Mouse (Mus musculus): ENCODE data around the gene Stk11ip. TPM values are rescaled to one million over a fixed set of nuclear protein-coding genes. Genes with fewer than 3 reads are reported as not detected.

Gene Stk11ip
- total RNA-seq, 2 experiments from 2014 or later: 8.9 to 9.2 TPM

DNA sequence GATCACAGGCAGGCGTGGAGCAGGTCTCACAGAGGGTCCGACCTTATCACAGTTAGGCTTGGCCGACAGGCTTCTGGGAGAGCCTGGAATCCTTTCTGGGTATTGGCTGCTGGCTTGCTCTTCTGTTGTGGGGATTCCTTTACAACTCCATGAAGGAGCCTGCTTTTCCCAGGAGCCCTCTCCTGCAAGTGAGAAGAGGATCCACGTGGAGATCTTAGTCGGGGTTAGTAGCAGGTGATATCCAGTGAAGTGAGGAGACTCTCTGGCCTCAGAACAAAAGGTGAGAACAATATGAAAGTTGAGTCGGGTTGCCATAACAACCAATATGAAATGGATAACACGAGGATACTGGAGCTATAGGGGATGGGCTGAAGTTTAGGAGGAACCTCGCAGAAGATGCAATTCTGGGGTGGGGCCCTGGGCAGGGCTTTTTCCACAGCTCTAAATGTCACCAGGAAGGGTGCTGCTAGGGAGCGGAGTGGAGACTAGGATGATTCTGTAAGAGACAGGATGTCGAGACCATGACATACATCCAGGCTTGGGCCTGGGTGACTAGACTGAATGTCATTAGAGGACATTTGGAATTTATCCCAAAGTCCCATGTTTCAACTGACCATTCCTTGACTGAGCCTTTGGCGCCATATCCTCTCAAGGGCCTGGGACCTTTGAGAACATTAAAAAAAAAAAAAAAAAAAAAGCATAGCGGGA lies 39.0 kb downstream of the Stk11ip start:
- no peak for DNase-seq (ENCODE audit: low spot score)
- intact Hi-C loops (cut with DNase I): loop anchor here (5.0 kb wide), 1 partner anchor 37 kb away; no protein-coding TSS in a partner anchor

DNA sequence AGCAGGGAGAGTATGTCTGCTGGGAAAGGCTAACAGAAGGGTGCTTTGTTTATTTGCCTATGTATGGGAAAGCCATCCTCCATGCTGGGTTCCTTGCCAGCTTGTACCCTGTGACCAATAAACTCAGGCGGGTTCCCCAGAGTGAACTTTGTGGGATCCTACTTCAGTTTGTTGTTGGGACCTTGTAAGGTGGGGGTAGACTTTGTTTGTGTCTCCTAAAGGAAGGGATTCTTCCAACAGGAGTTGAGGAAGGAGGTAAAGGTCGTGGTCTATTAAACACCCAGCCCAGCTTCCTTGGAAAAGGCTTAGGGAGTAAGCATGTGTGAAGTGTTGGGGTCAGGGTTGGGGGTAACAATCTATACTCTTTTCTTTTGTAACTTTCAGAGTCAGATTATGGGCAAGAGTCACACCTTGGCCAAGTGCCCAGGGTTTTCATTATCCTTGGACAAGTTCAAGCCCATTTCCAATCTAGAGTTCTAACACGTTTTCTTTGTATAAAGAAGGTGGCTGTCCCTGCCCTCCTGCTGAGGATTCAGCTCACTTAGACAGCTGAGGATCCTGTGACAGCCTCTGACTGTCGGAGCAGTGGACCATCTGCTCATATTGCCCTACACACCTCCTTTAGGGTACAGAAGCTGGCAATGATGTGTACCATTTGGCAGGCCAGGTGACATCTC lies 40.0 kb downstream of the Stk11ip start:
- no peak for DNase-seq (ENCODE audit: low spot score)
- intact Hi-C loops (cut with DNase I): loop anchor here (5.0 kb wide), 1 partner anchor 36 kb away; no protein-coding TSS in a partner anchor

DNA sequence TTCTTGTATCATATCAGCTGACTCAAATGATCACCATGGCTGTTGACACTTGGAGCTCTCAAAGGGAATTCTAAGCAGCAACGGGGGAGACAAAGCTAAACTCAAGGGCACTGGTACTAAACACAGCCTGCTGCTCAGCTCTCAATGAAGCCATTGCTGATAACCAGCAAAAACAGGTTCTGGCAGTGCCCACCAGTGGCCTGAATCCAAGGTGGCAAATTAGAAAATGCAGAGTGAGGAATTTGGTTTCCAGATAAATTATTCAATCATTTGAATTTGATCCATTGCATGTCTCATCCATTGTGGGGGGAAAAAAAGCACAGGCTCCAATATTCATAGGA lies 40.5 kb downstream of the Stk11ip start:
- intact Hi-C loops (cut with DNase I): loop anchor here (5.0 kb wide), 1 partner anchor 35 kb away; no protein-coding TSS in a partner anchor
- no peak for DNase-seq (ENCODE audit: low spot score)

DNA sequence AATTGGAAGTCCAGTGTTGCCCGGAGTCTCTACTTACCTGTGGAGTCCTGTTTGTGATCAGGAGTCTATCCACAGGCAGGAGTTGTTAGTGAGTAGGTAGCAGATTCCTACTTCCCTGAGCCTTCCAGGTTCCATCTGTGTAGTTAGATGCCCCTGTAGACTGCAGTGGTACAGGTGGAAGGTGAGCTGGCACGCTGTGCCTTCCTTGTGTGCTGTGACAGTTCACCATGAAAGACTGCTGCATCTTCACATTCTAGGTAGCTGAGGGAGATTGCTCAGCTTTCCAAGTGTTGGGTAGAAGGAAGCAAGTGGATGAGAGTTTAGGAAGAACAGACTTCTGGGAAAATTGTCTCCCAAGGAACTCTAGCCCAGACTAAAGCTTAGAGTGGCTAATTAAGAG lies 42.8 kb downstream of the Stk11ip start:
- intact Hi-C loops (cut with DNase I): loop anchor here (5.0 kb wide), 1 partner anchor 33 kb away; no protein-coding TSS in a partner anchor

DNA sequence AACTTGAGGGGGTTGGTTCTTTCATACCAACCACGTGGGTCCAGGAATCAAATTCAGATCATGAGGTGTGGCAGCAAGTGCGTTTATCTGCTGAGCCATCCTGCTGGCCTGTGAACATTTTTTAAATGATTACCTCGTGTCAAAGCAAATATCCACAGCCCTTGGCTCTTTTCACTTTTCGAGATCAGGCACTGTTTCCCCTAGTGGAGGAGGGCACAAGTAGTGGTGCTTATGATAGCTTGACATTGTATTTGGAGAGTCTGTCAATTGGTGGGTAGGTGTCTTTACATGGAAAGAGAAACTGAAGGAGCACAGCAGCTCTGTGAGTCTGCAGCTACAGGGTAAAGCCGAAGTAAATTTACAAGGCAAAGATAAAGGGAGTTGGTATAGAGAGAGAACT lies 43.6 kb downstream of the Stk11ip start:
- intact Hi-C loops (cut with DNase I): loop anchor here (5.0 kb wide), 1 partner anchor 32 kb away; no protein-coding TSS in a partner anchor
- no peak for DNase-seq (ENCODE audit: low spot score)

More for the DNA sequence above, 42.8 kb downstream of the Stk11ip start:
- no peak for DNase-seq (ENCODE audit: low spot score)

DNA sequence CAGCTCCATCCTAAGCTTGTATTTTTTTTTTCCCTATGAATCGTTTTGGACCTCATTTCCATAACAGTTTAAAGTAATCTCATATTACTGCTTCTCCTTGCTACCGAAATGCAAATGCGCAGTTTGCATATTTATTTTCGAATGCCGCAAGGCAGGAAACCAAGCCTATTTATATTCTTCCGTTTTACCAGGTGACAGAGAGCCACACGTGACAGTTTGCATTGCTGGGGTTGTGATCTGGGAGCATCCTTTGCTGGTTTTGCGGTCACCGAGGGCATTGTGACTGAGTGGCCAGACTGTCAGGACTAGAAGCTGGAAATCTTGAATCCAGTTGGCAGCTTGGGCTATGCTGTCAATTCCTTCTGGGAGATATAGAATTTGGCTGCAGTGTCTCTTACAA lies 44.3 kb downstream of the Stk11ip start:
- intact Hi-C loops (cut with DNase I): no loop called here

DNA sequence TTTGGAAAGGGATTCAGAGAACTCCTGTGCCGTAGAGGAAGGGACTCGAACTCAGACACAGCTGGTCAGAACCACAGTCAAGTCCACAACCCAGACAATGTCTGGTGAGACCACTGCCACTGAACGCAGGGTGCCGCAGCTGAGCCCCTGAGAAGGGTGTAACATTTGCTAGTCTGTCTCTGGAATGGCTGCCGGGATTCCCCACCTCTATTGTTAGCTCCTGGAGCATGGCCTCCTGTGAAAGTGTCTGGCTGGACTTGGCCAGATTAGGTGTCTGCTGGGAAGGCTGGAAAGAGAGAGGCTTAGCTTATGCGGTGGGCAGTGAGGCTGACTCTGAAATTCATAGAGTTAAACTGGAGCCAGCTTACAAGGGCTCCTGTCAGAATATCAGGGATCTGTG lies 49.1 kb downstream of the Stk11ip start:
- no peak for DNase-seq (ENCODE audit: low spot score)
- intact Hi-C loops (cut with DNase I): no loop called here

More for the DNA sequence above, 44.3 kb downstream of the Stk11ip start:
- no peak for DNase-seq (ENCODE audit: low spot score)

DNA sequence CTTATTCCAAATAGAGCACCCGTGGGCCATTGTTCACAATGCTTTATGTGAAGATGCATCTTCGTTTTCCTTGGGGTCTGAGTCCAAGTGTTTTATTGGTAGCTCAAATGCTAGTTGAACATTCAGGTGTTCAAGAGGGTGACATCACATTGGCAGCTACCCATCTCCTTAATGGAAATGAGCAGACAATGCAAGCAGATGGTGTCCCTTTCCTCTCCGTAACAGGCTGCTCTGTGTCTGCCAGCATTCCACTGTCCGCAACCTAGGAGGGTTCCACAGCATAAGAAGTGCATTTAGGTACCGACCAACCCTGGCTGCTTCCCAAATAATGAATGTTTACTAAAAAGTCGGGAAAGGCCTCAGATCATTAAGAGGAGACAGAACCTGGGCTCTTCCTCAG lies 51.4 kb downstream of the Stk11ip start:
- intact Hi-C loops (cut with DNase I): no loop called here
- no peak for DNase-seq (ENCODE audit: low spot score)

DNA sequence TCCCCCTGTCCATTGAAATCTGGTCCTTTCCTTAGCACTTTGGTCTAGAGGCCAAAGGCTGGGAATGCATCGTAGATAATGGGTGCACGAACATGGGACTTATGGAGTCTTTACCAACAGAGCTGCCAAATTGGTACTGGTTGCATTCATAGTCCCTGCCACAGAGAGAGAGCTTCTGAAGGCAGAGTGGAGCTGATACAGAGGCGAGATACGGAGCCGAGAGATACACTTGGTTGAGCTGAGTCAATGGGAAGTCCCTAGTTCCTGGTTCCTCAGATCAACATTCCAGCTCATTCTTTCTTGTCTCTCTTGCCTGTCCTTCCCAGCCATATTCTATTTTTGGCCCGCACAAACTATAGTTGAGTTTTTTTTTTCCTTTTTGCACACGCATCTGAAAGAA lies 52.4 kb downstream of the Stk11ip start:
- DNase-seq (ENCODE audit: low spot score): no peak
- intact Hi-C loops (cut with DNase I): no loop called here

DNA sequence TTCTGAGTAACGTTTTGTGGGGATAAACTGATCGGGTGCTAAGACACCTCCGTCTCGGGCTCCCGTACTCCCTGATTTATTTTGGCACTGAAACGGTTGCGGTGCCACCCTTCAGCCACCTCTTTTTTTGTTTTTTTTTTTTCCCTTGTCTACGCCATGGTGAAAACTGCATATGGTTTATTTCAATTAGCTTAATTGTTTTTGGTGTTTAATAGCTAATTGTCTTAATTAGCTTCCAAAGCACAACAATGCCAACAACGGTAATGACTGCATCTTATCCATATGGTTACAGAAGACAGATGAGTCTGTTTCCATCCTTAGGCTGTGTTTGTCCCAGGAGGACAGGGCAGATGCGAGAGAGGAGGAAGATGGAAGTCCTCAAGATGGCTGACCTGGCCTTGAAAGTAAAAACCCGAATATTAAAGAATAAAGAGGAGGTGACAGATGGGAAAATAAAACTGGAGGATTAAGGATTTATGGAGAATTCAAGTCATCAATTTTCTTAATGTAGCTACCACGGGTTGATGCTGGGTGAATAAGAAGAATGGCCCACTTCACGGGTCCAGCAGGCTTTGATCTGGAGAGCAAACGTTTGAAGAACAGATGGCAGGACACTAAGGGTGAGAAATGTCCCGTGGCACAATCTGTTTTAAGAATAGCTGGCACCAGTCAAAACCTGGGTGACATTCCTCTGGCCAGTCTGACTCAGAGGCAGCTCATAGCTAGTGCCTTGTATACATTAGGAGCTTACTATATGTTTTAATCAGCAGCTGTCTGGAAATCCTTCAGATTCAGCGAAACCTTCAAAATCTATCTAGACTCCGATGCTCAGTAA lies 53.4 kb downstream of the Stk11ip start:
- intact Hi-C loops (cut with DNase I): no loop called here
- no peak for DNase-seq (ENCODE audit: low spot score)

DNA sequence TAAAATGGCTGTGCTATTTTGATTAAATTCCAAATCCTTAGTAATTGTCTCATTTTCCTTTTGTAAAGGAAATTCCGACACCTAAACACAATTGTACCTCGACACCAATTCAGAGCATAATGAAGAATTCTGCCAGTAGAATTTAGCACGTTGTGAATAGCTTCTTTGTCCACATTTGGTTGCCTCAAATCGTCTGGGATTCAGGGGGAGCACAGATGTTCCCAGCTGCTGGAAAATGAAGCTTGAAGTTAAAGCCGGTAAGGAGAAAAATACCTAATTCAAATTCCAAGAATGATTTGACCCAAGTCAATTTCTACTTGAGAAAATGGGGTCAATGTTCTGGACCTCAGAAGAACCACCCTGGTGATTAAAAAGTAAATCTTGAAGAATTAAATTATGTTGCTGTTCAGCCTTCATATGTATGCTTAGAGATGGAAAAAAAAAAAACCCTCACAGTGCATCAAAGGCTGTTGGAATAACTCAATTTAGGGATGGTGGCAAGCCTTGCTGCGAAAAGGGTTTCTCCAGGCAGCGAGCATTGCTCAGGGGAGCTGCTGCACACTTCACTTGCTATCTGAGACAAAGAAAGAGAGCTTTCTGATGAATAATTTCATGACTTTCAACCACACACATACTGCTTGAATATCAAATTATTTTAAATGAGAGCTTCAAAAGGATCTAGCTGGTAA lies 60.8 kb downstream of the Stk11ip start:
- DNase-seq (ENCODE audit: low spot score): no peak

DNA sequence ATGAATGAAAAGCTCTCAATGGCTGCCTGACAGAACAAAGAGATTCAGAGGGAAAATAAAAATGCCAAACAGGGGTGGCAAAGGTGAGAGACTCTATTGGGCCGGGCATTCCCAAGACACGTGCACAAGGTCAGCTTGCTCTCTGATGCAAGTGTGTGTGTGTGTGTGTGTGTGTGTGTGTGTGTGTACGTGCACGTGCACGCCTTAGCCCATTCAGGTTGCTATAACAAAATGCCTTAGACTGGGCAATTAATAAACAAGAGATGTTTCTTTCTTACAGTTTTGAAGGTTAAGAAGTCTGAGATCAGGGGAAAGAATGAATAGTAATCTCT lies 61.3 kb downstream of the Stk11ip start:
- intact Hi-C loops (cut with DNase I): no loop called here
- no peak for DNase-seq (ENCODE audit: low spot score)

More for the DNA sequence above, 60.8 kb downstream of the Stk11ip start:
- intact Hi-C loops (cut with DNase I): no loop called here

DNA sequence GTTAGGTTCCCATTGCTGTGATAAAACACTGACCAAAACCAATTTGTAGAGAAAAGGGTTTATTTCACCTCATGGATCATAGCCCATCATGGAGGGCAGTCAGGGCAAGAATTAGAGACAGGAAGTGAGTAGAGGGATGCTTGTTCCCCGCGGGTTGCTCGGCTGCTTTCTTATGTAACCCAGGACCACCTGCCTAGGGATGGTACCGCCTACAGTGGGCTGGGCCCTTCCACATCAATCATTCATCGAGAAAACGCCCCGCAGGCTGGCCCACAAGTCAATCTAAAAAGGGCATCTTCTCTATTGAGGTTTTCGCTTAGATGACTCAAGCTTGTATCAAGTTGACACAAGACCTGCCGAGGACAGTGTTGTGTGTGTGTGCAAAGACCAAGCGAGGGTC lies 61.7 kb downstream of the Stk11ip start:
- intact Hi-C loops (cut with DNase I): no loop called here
- no peak for DNase-seq (ENCODE audit: low spot score)

DNA sequence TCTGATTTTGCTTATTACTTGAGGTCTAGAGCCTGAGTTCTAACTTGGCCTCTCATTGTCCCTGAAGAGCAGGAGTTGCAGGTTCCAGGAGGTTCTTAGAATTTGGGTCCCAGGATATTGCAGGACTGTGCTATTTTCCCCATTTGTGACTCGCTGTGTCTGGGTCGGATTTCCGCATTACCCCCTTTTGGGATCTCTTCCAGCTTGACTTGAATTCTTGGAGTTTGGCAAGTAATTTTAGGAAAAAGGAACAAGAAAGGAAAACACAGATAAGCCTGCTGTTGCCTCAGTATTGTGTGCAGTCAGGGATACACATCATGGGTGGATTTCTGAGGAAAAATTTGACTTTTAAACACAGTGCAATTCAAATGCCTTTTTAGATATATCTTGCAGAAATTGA lies 65.5 kb downstream of the Stk11ip start:
- no peak for DNase-seq (ENCODE audit: low spot score)

More for the DNA sequence above, 65.5 kb downstream of the Stk11ip start:
- intact Hi-C loops (cut with DNase I): no loop called here

Other genes starting within 250 kb of the Stk11ip start
- not detected for gene Resp18, start 243.1 kb upstream of the Stk11ip start, total RNA-seq (2021)
- 10 to 100 TPM; 81.8 to 82.7 TPM for gene Dnpep, start 203.5 kb upstream of the Stk11ip start, total RNA-seq (2021)
- gene Des, start 161.2 kb upstream of the Stk11ip start, total RNA-seq (2021): 1,000 to 10,000 TPM; 1,261 to 1,294 TPM
- gene Speg, start 146.2 kb upstream of the Stk11ip start, total RNA-seq (2021): 100 to 1,000 TPM; 141 to 144 TPM
- gene Gmppa, start 85.6 kb upstream of the Stk11ip start, total RNA-seq (2021): 10 to 100 TPM; 36.6 to 37.3 TPM
- gene Asic4, start 71.1 kb upstream of the Stk11ip start, total RNA-seq (2021): not detected
- 10 to 100 TPM; 26.4 to 28.2 TPM for gene Chpf, start 42.2 kb upstream of the Stk11ip start, total RNA-seq (2021)
- gene Tmem198, start 42.0 kb upstream of the Stk11ip start, total RNA-seq (2021): under 1 TPM; 0.42 to 0.61 TPM
- gene Obsl1, start 15.1 kb upstream of the Stk11ip start, total RNA-seq (2021): 100 to 1,000 TPM; 147 to 150 TPM
- 1 to 10 TPM; 4.8 to 5.0 TPM for gene Inha, start 14.5 kb upstream of the Stk11ip start, total RNA-seq (2021)
- gene Slc4a3, start 24.7 kb downstream of the Stk11ip start, total RNA-seq (2021): 100 to 1,000 TPM; 220 to 242 TPM